Mouse (Mus musculus) lung, adult 2 months (tissue): ENCODE data around the gene Mrpl38. TPM values are rescaled to one million over a fixed set of nuclear protein-coding genes. Genes with fewer than 3 reads are reported as not detected.

Source experiments
- DNase-seq: peaks from one replicate; pipeline ENCODE4 v3.0.0; 2022
- H3K4me1 ChIP-seq: fragments of 200-500 bp; 2 replicates; pipeline ENCODE4 v1.6.1; 2011; ENCODE audit warnings: low read length; ENCODE audit not compliant: control insufficient read depth, insufficient read depth
- H3K4me3 ChIP-seq: fragments of 200-500 bp; replicated peaks from 2 replicates; pipeline ENCODE3; 2011; ENCODE audit warnings: low read depth, mild to moderate bottlenecking, control low read depth, low read length; ENCODE audit errors: extremely low read depth
- CTCF ChIP-seq: fragments of 200-500 bp; IDR thresholded peaks from 2 replicates; pipeline ENCODE4 v1.5.1; 2011; ENCODE audit warnings: mild to moderate bottlenecking, low read length, control low read depth; ENCODE audit not compliant: insufficient read depth
- POLR2A ChIP-seq: fragments of 200-500 bp; IDR thresholded peaks from 2 replicates; pipeline ENCODE4 v1.6.1; 2011; ENCODE audit warnings: low read depth, mild to moderate bottlenecking, control low read depth, low read length, borderline replicate concordance; ENCODE audit errors: extremely low read depth
- WGBS: fragments of 180-500 bp; shearing (Covaris S2); methylation state at CpG from one replicate; pipeline ENCODE4 v1.1.7; 2018; 5-methylcytosine and 5-hydroxymethylcytosine counted together
- polyA plus RNA-seq: library from polyadenylated mRNA; depleted of rRNA; stranded (reverse); fragments of >200 nt; gene quantifications from 2 replicates; pipeline ENCODE4 v1.2.3, GENCODE M21; 2012

Mrpl38 gene
- polyA plus RNA-seq, 1 experiment: 41.3 TPM

DNA sequence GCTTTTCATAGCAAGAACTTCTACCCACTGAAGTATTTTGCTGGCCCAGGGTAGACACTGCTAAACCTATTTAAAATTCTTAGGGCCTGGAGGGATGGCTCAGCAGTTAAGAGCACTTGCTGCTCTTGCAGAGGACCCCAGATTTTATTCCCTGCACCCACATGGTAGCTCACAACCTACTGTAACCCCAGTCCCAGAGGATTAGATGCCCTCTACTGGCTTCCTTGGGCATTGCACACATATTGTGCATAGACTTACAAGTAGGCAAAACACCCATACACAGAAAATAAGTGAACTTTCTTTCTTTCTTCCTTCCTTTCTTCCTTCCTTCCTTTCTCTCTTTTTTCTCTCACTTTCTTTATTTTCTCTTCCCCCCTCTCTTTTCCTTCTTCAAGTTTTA is 20.8 kb downstream of the Mrpl38 start:
- DNase-seq: no peak
- no peaks in the 10 kb centered on the region for H3K4me1 ChIP-seq
- TF ChIP-seq CTCF: no peak
- no peak for TF ChIP-seq POLR2A
- no peak overlapping the region for H3K4me3 ChIP-seq

DNA sequence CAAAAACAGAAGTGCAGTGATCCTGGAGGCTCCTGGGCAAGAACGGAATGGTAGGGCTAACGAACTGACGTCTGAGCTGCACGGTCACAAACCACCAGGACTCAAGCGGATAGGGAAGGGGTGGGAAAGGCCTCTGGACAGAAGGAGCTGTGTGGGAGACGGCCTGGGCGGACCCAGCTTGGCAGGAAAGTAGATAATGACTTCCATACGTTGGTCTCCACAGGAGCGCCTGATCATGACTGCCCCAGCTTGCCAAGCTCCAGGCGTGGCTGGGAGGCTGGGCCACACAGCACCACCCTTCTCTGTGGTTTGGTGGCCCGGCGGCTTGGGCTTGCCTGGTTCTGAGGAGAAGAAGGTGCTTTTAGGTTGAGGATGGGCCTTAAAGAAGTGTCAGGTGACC is 21.4 kb downstream of the Mrpl38 start:
- 82% methylated on average over 12 of the region's 12 CpGs for WGBS
- Histone ChIP-seq H3K4me3 (no peak overlapping the region), H3K4me1 (no peaks in the 10 kb centered on the region)
- TF ChIP-seq POLR2A: no peak
- TF ChIP-seq CTCF: no peak
- DNase-seq: no peak

DNA sequence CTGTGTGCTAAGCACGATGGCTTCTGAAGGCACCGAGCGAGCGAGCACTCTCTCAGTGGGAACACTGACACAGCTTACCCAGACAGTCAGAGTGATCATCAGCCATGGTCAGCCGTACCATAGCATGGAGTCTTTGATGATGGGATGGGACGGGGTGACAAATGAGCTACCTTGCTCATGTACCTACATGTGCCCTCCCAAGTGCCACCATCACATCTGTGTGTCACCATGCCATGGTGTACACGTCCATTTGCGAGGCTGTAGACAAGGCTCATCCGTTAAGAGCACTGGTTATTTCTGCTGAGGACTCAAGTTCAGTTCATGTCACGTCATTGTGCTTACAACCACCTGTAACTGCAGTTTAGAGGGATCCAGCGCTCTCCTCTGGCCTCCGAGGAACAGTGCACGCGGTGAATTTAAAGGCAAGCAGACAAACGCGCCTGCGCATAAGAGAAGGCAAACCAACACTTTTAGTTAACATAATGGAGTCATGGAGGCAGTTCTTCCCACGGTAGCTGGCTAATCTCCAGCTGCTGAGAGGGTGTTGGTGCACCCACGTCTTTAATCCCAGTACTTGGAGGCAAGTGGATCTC is 27.0 kb downstream of the Mrpl38 start:
- WGBS: 90% methylated on average over 19 of the region's 19 CpGs
- DNase-seq: no peak
- Histone ChIP-seq H3K4me1 (peaks cover 8% of the 10 kb centered on the region; the same call in 1 of the 2 replicates), H3K4me3 (no peak overlapping the region)
- TF ChIP-seq POLR2A (no peak), CTCF (no peak)

DNA sequence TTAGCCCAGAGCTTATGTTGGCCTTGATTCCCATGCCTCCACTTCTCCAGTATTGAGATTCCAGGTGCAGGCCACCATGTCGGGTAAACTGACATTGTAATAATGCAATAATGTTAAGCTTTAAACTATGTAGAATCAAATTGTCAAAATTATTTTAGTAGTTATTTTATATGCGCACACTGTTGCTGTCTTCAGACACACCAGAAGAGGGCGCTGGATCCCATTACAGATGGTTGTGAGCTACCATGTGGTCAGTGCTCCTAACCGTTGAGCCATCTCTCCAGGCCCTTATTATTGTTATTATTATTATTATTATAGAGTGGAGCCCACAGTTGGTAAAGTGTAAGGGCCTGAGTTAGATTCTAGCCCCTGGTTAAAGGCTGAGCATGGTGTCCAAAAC is 27.6 kb downstream of the Mrpl38 start:
- TF ChIP-seq POLR2A (no peak), CTCF (0 out of 2 replicates have a peak, but pooled peaks have one; percentile 8)
- DNase-seq: no peak
- WGBS: 88% methylated on average over 4 of the region's 4 CpGs
- Histone ChIP-seq H3K4me1 (peaks cover 8% of the 10 kb centered on the region; the same call in 1 of the 2 replicates), H3K4me3 (no peak overlapping the region)

DNA sequence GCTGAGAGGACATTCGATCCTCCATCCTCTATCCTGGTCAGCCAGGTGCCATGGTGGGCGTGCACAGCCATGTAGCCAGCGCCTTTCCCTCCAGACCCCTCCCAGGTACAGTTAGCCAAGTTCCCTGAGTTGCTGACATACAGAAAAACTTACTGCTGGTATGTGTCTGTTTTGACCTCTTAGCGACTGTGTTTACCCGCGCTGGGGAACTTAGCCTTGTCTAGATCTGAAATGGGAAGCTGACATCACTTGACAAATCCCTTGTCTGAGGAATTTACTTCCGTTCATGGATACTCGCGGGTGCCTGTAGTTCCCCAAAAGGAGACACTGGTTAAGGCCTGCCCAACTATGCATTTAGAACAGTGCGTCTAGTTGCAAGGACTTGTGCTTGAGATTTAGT is 28.1 kb downstream of the Mrpl38 start:
- 0 out of 2 replicates have a peak, but pooled peaks have one; percentile 20 for TF ChIP-seq POLR2A
- no peak for TF ChIP-seq CTCF
- peaks cover 8% of the 10 kb centered on the region; the same call in 1 of the 2 replicates for H3K4me1 ChIP-seq
- peak overlapping the region; percentile 81 for H3K4me3 ChIP-seq
- 11% methylated on average over 10 of the region's 10 CpGs for WGBS
- DNase-seq: no peak

DNA sequence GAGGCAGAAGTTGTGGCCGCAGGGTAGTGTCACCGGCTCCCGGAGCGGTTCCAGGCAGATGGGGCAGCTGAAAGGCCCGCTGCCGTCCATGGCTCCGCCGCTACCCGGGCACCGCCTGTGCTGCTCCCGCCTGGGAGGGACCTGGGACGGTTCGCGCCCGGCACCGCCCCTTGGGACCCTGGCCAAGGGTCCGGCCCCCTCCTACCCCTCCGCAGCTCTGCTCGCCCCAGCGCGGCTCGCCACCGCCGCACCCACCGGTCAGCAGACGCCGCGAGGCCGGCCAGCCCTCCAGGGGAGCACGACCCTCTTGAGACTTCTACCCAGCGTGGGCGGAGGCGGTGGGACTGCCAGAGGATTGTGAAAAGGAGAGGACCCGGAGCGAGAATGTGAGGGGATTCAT is 28.5 kb downstream of the Mrpl38 start:
- TF ChIP-seq POLR2A (peak; percentile 50; the same call in 1 of the 2 replicates), CTCF (no peak)
- peaks cover 8% of the 10 kb centered on the region; the same call in 1 of the 2 replicates for H3K4me1 ChIP-seq
- WGBS: under 1% methylated on average over 35 of the region's 35 CpGs
- peak; percentile 77 for DNase-seq
- H3K4me3 ChIP-seq: peak overlapping the region; percentile 81

DNA sequence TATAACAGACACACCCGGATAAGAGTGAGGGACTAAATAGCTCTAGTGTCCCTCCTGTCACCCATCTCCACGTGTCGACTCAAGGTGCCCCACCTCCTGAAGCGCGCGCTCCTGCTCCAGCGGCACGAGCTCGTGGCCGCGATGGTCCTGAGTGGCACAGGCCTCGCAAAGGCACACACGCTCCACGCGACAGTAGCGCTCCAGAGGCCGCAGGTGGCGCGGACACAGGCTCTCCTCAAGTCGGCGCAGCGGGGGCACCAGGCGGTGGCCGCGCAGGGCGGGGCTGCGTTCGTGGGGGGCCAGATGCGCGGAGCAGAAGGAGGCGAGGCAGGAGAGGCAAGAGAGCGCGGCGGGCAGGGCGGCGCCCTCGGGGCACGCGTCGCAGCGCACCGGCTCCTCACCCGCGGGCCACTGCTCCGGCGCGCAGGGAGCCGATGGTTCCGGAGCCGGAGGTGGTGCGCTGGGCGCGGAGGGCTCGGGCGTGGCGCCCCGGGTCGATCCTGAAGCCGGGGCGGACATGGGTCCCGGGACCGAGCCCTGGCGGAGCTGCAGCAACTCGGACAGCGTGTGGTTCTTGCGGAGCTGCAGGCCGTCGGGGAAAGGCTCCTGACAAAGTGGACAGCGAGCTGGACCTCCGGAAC is 29.1 kb downstream of the Mrpl38 start:
- DNase-seq: no peak
- H3K4me1 ChIP-seq: peaks cover 9% of the 10 kb centered on the region; the same call in 1 of the 2 replicates
- H3K4me3 ChIP-seq: peak overlapping the region; percentile 81
- under 1% methylated on average over 67 of the region's 70 CpGs for WGBS
- TF ChIP-seq CTCF (no peak), POLR2A (peak; percentile 30; the same call in 1 of the 2 replicates)

DNA sequence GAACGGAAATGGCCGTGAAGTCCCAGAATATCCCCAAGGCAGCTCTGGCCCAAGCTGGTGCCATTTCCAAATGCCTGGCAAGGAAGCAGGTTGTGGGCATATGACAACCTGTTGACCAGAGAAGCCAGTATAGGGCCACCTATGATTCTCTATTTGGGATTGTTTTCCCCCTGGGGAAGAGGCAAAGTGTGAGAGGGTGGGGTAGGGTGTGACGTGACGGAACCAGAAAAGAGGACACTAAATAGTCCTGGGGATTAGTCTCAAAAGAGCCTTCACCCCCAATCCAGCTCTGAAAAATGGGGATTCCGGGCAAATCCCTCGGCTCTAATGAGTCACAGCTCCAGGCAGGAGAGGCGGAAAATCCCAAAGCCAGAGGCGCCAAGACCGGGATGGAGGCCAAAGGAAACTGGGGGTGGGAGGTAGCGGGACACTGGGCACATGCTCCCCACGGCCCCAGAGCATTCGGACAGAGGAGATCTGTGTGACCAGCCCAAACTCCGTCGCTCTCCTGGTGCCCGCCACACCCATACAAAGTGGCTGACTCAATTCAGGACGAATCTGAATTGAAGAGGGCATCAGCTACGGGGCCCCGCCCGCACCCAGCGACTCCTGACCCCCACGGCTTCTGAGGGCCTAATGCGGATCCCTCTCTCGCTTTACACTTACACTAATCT is 30.1 kb downstream of the Mrpl38 start:
- Histone ChIP-seq H3K4me3 (peak overlapping the region; percentile 48), H3K4me1 (peaks cover 14% of the 10 kb centered on the region; the same call in 1 of the 2 replicates)
- 8% methylated on average over 22 of the region's 23 CpGs for WGBS
- no peak for DNase-seq
- peak; percentile 65; the same call in 1 of the 2 replicates for TF ChIP-seq POLR2A
- TF ChIP-seq CTCF: no peak

DNA sequence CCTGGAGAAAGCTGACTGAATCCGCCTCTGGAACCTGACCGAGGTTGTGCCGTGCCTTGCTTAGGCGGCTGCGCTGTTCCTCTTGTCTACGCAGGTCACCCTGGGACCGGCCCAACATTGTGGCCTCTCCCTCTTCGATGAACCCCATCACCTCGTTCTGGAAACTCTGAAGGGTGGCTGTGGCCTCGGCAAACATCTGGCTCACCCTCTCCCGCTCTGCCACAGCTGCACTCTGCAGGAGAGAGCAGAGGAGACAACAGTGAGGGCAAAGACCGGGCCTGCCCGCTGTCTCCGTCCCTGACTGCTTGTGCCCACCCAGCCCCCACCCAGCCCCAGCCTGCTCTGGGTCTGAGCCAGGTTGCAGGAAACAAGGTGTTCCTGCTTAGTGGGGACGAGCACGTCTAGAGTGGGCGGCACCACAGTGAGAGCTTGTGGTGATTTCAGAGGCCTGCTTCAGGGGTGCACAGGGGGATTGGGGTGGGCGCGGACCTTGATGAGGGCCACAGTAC is 30.8 kb downstream of the Mrpl38 start:
- Histone ChIP-seq H3K4me3 (no peak overlapping the region), H3K4me1 (peaks cover 14% of the 10 kb centered on the region)
- TF ChIP-seq CTCF (no peak), POLR2A (no peak)
- 63% methylated on average over 19 of the region's 19 CpGs for WGBS
- no peak for DNase-seq
